10 mouse cellular contexts compared by ENCODE assay signal in the genomic region with DNA sequence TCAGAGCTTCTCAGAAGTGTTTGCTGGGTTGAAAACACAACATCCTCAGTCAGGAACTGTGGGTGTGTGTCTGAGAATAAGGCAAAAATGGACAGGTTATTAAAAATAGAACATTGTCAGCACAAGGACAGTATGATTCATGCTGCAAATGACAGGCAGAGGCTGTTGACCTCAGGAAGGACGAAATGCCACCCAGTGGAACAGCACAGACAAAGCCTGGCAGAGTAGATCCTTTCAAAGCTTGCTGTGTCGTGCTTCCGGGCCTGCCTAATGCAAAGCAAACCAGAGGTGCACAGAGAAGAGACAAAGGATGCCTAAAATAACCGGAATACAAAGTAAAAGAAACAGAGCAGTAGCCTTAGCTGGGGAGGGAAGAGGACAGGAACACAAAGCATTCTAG. TPM values are rescaled to one million over a fixed set of nuclear protein-coding genes. Genes with fewer than 3 reads are reported as not detected.
DNase-seq lines count a peak whose midpoint lies in the region; ATAC-seq lines count a peak whose summit lies in the region.
"Had no signal": no experiment of that assay in that cellular context is flagged by ENCODE, and none has a peak within 500 bp of the region (broad histone marks: within the 10 kb centered on the region; RNA-seq: fewer than 3 reads in every experiment).

No protein-coding gene starts in this region.

- no peak for ATAC-seq in heart, embryonic 12.5 days (ENCODE audit: insufficient number of reproducible peaks, low FRiP score)
- no peak for ATAC-seq in heart, embryonic 11.5 days (replicated peaks; ENCODE audit: insufficient number of reproducible peaks, low FRiP score, low TSS enrichment)
- 0 out of 2 replicates have a peak, but pooled peaks have one; percentile 43 for ATAC-seq in heart, embryonic 15.5 days (replicated peaks; ENCODE audit: insufficient number of reproducible peaks, insufficient read depth, low FRiP score, low read depth)
- ATAC-seq in midbrain, embryonic 15.5 days (replicated peaks): peak; percentile 74

- no peaks in the 10 kb centered on the region for H3K36me3 ChIP-seq in heart, embryonic 12.5 days
- H3K36me3 ChIP-seq in heart, embryonic 11.5 days (ENCODE audit: control insufficient read depth, insufficient read depth, low read length): no peaks in the 10 kb centered on the region
- H3K36me3 ChIP-seq in heart, embryonic 15.5 days: no peaks in the 10 kb centered on the region
- H3K36me3 ChIP-seq in midbrain, embryonic 15.5 days (replicated peaks): no peaks in the 10 kb centered on the region
- H3K36me3 ChIP-seq in limb, embryonic 10.5 days: no peaks in the 10 kb centered on the region
- H3K36me3 ChIP-seq: lung, embryonic 15.5 days had no signal

- peak overlapping the region; percentile 31; the same call in 1 of the 2 replicates for H3K27ac ChIP-seq in heart, embryonic 12.5 days (ENCODE audit: poor library complexity, severe bottlenecking)
- H3K27ac ChIP-seq in heart, embryonic 11.5 days (ENCODE audit: low read depth, low read length): no peak overlapping the region
- peak overlapping the region; percentile 62 for H3K27ac ChIP-seq in heart, embryonic 15.5 days
- H3K27ac ChIP-seq in midbrain, embryonic 15.5 days: peak overlapping the region; percentile 87
- no peak overlapping the region for H3K27ac ChIP-seq in limb, embryonic 10.5 days
- H3K27ac ChIP-seq: lung, embryonic 15.5 days had no signal

- peak overlapping the region; percentile 4; the same call in 1 of the 2 replicates for H3K9ac ChIP-seq in heart, embryonic 12.5 days
- H3K9ac ChIP-seq in heart, embryonic 11.5 days (ENCODE audit: low read depth, low read length): no peak overlapping the region
- H3K9ac ChIP-seq in heart, embryonic 15.5 days: no peak overlapping the region
- H3K9ac ChIP-seq in midbrain, embryonic 15.5 days: no peak overlapping the region
- H3K9ac ChIP-seq: lung, embryonic 15.5 days had no signal

- peak; percentile 48 for DNase-seq in adrenal gland, postnatal 25 days
- DNase-seq in ovary, postnatal 14 days (ENCODE audit: low spot score): no peak
- DNase-seq in limb, embryonic 10.5 days (ENCODE audit: low spot score): no peak
- no peak for DNase-seq in left cerebral cortex, adult 18-20 months (ENCODE audit: low spot score in 2 of 2)
- DNase-seq: thymus, postnatal 4 days had no signal

- H3K4me1 ChIP-seq in heart, embryonic 12.5 days (replicated peaks): peaks cover 16% of the 10 kb centered on the region
- peaks cover 7% of the 10 kb centered on the region; the same call in 1 of the 2 replicates for H3K4me1 ChIP-seq in heart, embryonic 11.5 days (ENCODE audit: control insufficient read depth, insufficient read depth, low read length)
- H3K4me1 ChIP-seq in heart, embryonic 15.5 days (replicated peaks): peaks cover 10% of the 10 kb centered on the region
- peaks cover 21% of the 10 kb centered on the region for H3K4me1 ChIP-seq in midbrain, embryonic 15.5 days
- H3K4me1 ChIP-seq in limb, embryonic 10.5 days: no peaks in the 10 kb centered on the region

- no peak overlapping the region for H3K4me3 ChIP-seq in heart, embryonic 12.5 days
- no peak overlapping the region for H3K4me3 ChIP-seq in heart, embryonic 11.5 days (ENCODE audit: low read depth, low read length)
- no peak overlapping the region for H3K4me3 ChIP-seq in heart, embryonic 15.5 days
- H3K4me3 ChIP-seq in midbrain, embryonic 15.5 days: no peak overlapping the region
- no peak overlapping the region for H3K4me3 ChIP-seq in limb, embryonic 10.5 days
- H3K4me3 ChIP-seq: lung, embryonic 15.5 days had no signal

- H3K9me3 ChIP-seq in heart, embryonic 12.5 days (replicated peaks): no peaks in the 10 kb centered on the region
- no peaks in the 10 kb centered on the region for H3K9me3 ChIP-seq in heart, embryonic 11.5 days (replicated peaks; ENCODE audit: control insufficient read depth, low read length)
- H3K9me3 ChIP-seq in heart, embryonic 15.5 days (replicated peaks): no peaks in the 10 kb centered on the region
- H3K9me3 ChIP-seq in midbrain, embryonic 15.5 days: no peaks in the 10 kb centered on the region
- no peaks in the 10 kb centered on the region for H3K9me3 ChIP-seq in limb, embryonic 10.5 days (replicated peaks)
- H3K9me3 ChIP-seq: lung, embryonic 15.5 days had no signal

- H3K4me2 ChIP-seq in heart, embryonic 12.5 days: no peak overlapping the region
- no peak overlapping the region for H3K4me2 ChIP-seq in heart, embryonic 11.5 days
- H3K4me2 ChIP-seq in heart, embryonic 15.5 days: no peak overlapping the region
- H3K4me2 ChIP-seq in midbrain, embryonic 15.5 days: no peak overlapping the region
- H3K4me2 ChIP-seq: lung, embryonic 15.5 days had no signal

- no peaks in the 10 kb centered on the region for H3K27me3 ChIP-seq in heart, embryonic 12.5 days (replicated peaks)
- H3K27me3 ChIP-seq in heart, embryonic 11.5 days (ENCODE audit: control insufficient read depth, insufficient read depth, low read length): no peaks in the 10 kb centered on the region
- H3K27me3 ChIP-seq in heart, embryonic 15.5 days: no peaks in the 10 kb centered on the region
- H3K27me3 ChIP-seq in midbrain, embryonic 15.5 days (replicated peaks): no peaks in the 10 kb centered on the region
- no peaks in the 10 kb centered on the region for H3K27me3 ChIP-seq in limb, embryonic 10.5 days (ENCODE audit: low read depth, poor library complexity, severe bottlenecking)
- H3K27me3 ChIP-seq: lung, embryonic 15.5 days had no signal

- 21% methylated on average over 4 of the region's 4 CpGs for WGBS in heart, embryonic 12.5 days
- WGBS in heart, embryonic 11.5 days (ENCODE audit: insufficient replicate concordance): 31% methylated on average over 4 of the region's 4 CpGs
- WGBS in heart, embryonic 15.5 days: 28% methylated on average over 4 of the region's 4 CpGs
- 6% methylated on average over 4 of the region's 4 CpGs for WGBS in midbrain, embryonic 15.5 days
- WGBS in limb, embryonic 10.5 days: 70% methylated on average over 4 of the region's 4 CpGs

RNA-seq across cellular contexts. Expression of a gene that starts 54.4 kb away (rescaled TPM):
- polyA plus RNA-seq in heart, embryonic 12.5 days (2016; fragmentation: Nextera tagmentation; extraction: Ambion mirVana): 48.8 and 48.9 TPM in 2 replicates
- 37.6 and 44.8 TPM in 2 replicates for polyA plus RNA-seq in heart, embryonic 11.5 days (2014; fragmentation: Nextera tagmentation; extraction: Ambion mirVana)
- 52.4 and 64.5 TPM in 2 replicates for total RNA-seq in adrenal gland, postnatal 25 days (2021)
- 25.9 and 36.1 TPM in 2 replicates for polyA plus RNA-seq in heart, embryonic 15.5 days (2015; fragmentation: Nextera tagmentation; extraction: Ambion mirVana)
- polyA plus RNA-seq in midbrain, embryonic 15.5 days (2015; fragmentation: Nextera tagmentation; extraction: Ambion mirVana): 44.0 and 57.7 TPM in 2 replicates
- polyA plus RNA-seq in limb, embryonic 10.5 days (2016; fragmentation: Nextera tagmentation; extraction: Ambion mirVana): 59.1 and 75.9 TPM in 2 replicates
- 10 to 100 TPM; 51.5 to 52.9 TPM for total RNA-seq in left cerebral cortex, adult 18-20 months (2021)

Comparison
In these comparisons a context has a peak if more than half of its experiments do, and no peak if none do; other contexts are left out.
1. ATAC-seq: peak in heart, embryonic 15.5 days (single experiment) and midbrain, embryonic 15.5 days (single experiment); none in heart, embryonic 12.5 days (single experiment) and heart, embryonic 11.5 days (single experiment).
2. H3K27ac ChIP-seq: peak in heart, embryonic 12.5 days (single experiment), heart, embryonic 15.5 days (single experiment) and midbrain, embryonic 15.5 days (single experiment); none in heart, embryonic 11.5 days (single experiment) and limb, embryonic 10.5 days (single experiment).